Mouse (Mus musculus) forebrain, embryonic 10.5 days (tissue): Measurements from ENCODE around the gene Traf3. TPM values are rescaled to one million over a fixed set of nuclear protein-coding genes. Genes with fewer than 3 reads are reported as not detected.

ENCODE experiments used
- DNase-seq: peaks from one replicate; pipeline ENCODE4 v3.0.0-alpha.2; 2017; ENCODE audit warnings: low spot score; ENCODE audit errors: extremely low spot score
- H3K27ac ChIP-seq: fragments of 300-500 bp; sonication (generic); 2 replicates; pipeline ENCODE4 v1.5.1; 2016; ENCODE audit warnings: mild to moderate bottlenecking
- H3K27me3 ChIP-seq: fragments of 300-500 bp; sonication (generic); 2 replicates; pipeline ENCODE4 v1.6.1; 2016; ENCODE audit warnings: mild to moderate bottlenecking; ENCODE audit not compliant: poor library complexity, severe bottlenecking
- H3K36me3 ChIP-seq: fragments of 300-500 bp; sonication (generic); replicated peaks from 2 replicates; pipeline ENCODE4 v1.6.1; 2016; ENCODE audit warnings: mild to moderate bottlenecking, moderate library complexity
- H3K4me1 ChIP-seq: fragments of 300-500 bp; sonication (generic); 2 replicates; pipeline ENCODE4 v1.6.1; 2016
- H3K4me3 ChIP-seq: fragments of 300-500 bp; sonication (generic); 2 replicates; pipeline ENCODE4 v1.5.1; 2016; ENCODE audit warnings: mild to moderate bottlenecking, moderate library complexity
- H3K9me3 ChIP-seq: fragments of 300-500 bp; sonication (generic); 2 replicates; pipeline ENCODE4 v1.6.1; 2016; ENCODE audit warnings: mild to moderate bottlenecking, moderate library complexity
- WGBS: fragments of 180-500 bp; shearing (Covaris S2); methylation state at CpG from one replicate; pipeline ENCODE4 v1.1.7; 2016; 5-methylcytosine and 5-hydroxymethylcytosine counted together
- polyA plus RNA-seq: library from polyadenylated mRNA; unstranded; fragments of >200 nt; fragmentation: Nextera tagmentation; extraction: Ambion mirVana; gene quantifications from 2 replicates; pipeline ENCODE4 v1.2.1, GENCODE M21; 2016

Gene Traf3
- polyA plus RNA-seq, 1 experiment from 2014 or later, result 16.9 TPM

- Histone ChIP-seq H3K27me3 (no peaks in the 10 kb centered on the region), H3K9me3 (no peaks in the 10 kb centered on the region), H3K36me3 (peaks cover 98% of the 10 kb centered on the region), H3K4me1 (no peaks in the 10 kb centered on the region), H3K4me3 (no peak overlapping the region), H3K27ac (no peak overlapping the region)
- WGBS, result 95% methylated on average over 10 of the region's 10 CpGs
- DNase-seq, result no peak
Observed at GRCm38 (mm10) chr12:111311775-111312174, 145.6 kb downstream of the Traf3 start.

GRCm38 (mm10) chr12:111314273-111314672, 148.1 kb downstream of the Traf3 start:
- H3K4me3 ChIP-seq, result no peak overlapping the region
- no peaks in the 10 kb centered on the region for H3K9me3 ChIP-seq
- WGBS, result 91% methylated on average over 7 of the region's 7 CpGs
- H3K27me3 ChIP-seq, result no peaks in the 10 kb centered on the region
- H3K27ac ChIP-seq, result no peak overlapping the region
- H3K36me3 ChIP-seq, result peaks cover 100% of the 10 kb centered on the region
- DNase-seq, result no peak
- no peaks in the 10 kb centered on the region for H3K4me1 ChIP-seq

Other genes starting within 250 kb of the Traf3 start
- 20.4 and 20.8 TPM in 2 replicates for gene Ankrd9, start 187.3 kb upstream of the Traf3 start, polyA plus RNA-seq
- 7.0 and 8.4 TPM in 2 replicates for gene Rcor1, start 127.0 kb upstream of the Traf3 start, polyA plus RNA-seq
- not detected in 2 replicates for gene 4930595D18Rik, start 18.1 kb downstream of the Traf3 start, polyA plus RNA-seq
- gene Amn, start 104.7 kb downstream of the Traf3 start, polyA plus RNA-seq, result 0.21 and 0.45 TPM in 2 replicates
- gene Cdc42bpb, start 211.3 kb downstream of the Traf3 start, polyA plus RNA-seq, result 30.1 and 30.3 TPM in 2 replicates
- 0.25 TPM in 1 of 2 replicates, not detected in the other for gene Lbhd2, start 240.4 kb downstream of the Traf3 start, polyA plus RNA-seq